Mouse (Mus musculus): ENCODE results near the gene Larp4.

Larp4 gene

DNA sequence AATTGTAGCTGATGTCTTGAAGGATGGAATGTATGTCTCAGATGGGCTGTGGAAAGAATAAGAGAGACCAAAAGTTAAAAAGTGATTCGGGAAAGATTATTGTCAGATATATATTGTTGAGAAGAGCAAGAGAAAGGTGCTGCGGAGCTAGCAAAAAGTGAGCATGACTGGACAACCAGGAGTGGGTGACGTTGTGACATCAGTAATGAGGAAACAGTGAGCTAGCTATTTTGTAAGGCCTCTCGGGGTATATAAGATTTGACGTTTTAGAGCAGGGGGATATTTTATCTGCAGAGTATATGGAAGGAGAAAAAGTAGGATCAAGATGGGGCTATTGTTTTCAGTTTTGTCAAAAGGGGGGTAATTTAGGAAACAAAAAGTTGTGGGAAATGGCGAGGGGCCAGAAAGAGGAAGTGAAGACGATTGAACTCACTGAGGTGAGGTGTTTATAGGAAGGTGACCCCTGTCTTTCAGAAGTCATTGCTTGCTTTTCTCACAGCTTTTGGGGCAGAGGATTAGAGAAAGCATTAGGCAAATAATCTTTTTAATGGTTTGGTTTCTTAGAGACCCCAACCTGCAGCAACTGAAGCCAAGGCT, 34.9 kb downstream of the Larp4 start:
- no peak for DNase-seq (ENCODE audit: low read depth, low spot score)

DNA sequence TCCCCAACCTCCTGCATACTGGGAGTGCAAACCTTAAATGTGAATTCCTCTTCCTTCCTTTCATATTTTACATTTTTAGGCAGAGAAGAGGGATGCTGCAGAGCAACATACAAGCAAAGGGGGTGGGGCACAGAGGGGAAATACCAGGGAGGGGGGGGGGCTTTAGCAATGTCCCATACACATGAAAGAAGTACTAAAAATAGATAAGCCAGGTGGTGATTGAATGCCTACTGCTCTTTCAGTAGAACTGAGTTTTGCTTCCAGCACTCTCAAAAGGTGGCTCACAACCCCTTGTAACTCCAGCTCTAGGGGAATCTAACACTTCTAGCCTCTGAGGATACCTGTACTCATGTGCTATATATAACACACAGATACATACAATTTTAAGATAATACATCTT, 36.3 kb downstream of the Larp4 start:
- DNase-seq (ENCODE audit: low read depth, low spot score): no peak

DNA sequence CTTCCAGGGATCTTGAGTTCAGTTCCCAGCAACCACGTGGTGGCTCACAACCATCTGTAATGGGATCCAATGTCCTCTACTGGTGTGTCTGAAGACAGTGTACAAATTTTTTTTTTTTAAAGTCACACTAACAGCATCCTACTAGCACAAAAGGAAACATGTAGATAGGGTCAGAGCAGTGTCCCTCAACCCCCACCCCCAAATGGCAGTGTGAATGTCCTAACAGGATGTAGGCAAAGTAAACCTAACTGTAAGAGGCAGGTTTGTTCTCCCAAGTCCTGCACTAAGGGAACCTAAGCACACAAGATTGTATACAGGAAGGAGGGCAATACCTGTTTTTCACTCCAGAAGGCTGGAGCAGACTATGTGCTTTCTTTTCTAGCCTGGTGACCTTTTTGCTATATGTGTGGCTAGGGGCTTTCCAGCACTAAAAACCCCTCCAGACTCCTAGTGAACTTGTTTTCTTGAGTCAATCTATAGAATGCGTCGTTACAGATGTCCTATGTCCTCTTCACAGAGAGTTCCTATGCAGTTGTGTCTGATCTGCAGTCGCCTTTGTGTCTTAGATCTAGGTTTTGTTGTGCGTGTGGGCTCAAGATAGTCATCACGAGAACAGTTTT, 48.5 kb downstream of the Larp4 start:
- DNase-seq (ENCODE audit: low read depth, low spot score): peak; percentile 54

DNA sequence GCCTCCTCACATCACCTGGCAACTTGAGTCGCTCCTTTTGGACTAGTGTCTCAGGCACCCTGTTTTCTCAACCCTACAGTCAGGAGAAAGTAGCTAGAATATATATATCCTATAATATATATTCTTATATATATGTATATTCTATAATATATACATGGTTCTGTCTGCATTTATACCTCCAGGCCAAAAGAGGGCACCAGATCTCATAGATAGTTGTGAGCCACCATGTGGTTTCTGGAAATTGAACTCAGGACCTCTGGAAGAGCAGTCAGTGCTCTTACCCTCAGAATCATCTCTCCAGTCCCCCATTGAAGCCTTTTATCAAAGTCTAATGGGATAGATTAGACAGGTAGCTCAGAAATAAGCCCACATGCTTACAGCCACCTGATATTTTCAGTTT, 51.3 kb downstream of the Larp4 start:
- no peak for DNase-seq (ENCODE audit: low read depth, low spot score)

DNA sequence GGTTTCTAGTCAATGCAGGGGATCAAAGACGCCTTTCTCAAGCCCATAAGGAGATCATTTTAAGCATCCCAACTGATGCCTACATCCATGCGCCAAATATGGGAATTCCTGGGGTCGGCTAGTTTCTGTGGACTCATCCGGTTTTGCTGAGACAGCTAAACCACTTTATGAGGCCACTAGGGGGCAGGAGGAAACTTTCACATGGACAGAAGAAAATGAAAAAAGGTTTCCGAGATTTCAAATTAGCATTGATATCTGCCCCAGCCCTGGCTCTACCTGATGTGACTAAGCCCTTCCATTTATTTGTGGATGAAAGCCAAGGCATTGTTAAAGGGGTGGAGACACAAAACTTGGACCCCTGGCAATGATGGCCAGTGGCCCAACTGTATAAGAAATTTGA, 53.1 kb downstream of the Larp4 start:
- DNase-seq (ENCODE audit: low read depth, low spot score): peak; percentile 72

DNA sequence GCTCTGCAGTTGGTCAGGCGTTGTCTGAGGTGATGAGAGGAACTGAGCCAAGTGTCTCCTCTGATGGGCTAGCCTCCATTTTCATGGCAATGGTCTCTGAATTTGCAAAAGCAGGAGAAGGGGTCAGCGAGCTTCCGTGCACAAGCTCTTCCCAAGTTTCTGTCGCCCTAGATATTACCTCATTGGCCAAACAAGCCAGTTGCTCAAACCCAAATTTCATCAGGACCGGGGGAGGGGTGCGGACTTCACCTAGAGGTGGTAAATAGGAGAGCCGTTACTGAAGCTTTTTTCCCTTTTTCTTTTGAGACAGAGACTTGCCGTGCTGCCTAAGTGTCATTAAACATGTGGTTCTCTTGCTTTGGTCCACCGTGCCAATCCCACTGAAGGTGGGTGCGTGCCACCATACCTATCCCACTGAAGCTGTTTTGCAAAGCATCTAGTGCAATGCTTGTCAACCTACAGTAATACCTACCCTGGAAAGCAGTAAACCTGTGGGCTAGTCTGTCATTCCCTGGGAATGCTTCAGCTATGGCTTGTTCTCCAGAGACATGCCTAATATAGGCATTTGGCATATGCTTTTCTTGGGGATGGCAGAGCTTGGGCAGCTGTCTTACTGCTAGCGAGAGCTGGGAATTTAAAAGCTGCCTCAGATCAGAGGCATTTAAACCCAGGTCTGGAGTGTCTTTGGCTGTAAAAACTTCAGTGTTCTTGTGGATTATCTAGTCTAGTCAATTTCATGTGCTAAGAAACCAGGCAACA, 55.4 kb downstream of the Larp4 start:
- no peak for DNase-seq (ENCODE audit: low read depth, low spot score)

DNA sequence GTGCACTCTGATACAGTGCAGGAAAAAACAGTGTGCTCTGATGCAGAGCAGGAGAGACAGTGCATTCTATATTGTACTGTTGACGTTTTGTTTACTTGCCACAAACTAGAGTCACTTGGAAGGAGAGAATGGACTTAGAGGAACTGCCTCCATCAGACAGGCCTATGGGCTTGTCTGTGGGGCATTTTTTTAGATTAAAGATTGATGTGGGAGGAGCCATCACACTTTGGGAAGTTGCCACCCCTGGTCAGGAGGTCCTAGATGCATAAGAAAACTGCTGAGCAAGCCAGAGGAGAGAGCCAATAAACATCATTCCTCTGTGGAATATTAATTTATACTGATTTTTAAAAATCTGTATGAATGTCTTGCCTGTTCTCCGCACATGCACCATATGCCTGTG, 58.3 kb downstream of the Larp4 start:
- DNase-seq (ENCODE audit: low read depth, low spot score): no peak

DNA sequence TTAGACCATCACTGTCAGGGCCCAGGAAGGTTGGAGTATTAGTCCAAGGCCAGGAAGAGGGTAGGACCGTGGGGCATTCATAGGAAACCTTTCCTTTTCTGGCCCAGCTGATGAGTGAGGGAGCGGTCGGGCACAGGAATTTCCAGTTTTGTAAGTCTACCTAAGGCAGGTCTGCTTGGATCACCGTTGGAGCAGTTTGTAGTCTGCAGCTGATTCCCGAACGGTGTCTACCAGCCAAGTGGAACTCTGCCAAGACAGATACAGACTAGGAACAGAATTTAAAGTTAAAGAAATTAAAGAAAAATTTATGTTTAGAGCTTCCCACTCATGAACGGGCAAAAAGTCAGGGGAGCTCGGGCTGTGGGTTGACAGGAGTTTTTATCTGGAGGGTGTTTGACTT, 59.6 kb downstream of the Larp4 start:
- DNase-seq (ENCODE audit: low read depth, low spot score): no peak

DNA sequence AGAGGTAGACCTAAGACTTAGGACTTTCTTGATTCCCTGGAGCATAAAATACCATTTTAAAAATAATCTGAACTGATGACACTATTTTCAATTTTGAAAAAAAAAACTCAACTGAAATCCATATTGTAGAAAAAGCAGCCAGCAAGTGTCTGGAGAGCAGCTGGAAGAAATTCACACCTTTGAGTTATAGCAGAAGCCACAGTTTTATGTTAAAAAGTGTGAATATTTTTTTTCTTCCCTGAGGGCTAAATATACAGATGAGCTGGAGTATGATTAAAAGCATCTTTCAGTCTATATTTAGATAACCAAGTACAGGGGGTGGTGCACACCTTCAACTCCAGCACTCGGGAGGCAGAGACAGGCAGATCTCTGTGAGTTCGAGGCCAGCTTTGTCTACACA, 60.0 kb downstream of the Larp4 start:
- DNase-seq (ENCODE audit: low read depth, low spot score): no peak

DNA sequence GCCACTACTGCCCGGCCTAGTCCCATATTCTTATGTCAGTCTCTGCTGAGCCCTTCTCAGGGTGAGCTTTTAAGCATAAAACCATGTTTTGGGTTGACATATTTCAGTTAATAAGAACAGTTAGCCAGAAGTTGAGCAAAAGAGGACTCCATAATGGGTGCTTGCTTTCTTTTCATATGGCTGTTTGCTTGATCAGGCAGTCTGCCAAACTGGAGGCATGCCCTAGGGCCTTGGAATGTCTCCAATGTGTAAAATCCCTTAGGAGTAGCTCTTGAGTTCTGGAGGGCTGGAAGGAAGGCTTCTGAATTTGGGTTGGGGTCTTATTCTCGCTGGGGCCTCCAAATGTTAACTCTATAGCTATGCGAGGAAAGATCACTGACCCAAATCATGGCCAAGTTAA, 62.7 kb downstream of the Larp4 start:
- DNase-seq (ENCODE audit: low read depth, low spot score): no peak

DNA sequence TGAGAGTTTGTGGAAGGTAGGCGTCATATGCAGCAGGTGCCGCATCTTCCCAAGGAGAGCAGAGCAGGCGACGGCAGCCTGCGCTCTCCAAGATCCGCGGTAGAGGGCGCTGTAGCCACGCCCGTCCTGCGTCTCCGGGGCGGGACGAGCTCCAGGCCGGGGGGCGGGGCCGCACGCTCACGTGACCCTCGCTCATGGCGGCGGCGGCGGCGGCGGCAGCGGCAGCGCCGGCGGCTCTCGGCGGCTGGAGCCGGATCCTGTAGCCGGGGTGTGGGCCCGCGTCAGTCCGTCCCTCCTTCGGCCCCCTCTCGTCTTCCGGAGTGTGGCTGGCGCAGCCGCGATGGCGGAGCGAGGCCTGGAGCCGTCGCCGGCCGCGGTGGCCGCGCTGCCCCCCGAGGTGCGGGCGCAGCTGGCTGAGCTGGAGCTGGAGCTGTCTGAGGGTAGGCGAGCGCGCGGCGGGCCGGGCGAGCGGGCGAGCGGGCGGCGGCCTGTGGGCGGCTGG, 68.7 kb downstream of the Larp4 start, which contains the start of gene Dip2b:
TSS of gene Dip2b (plus strand) at position 195 of the 502 bp plus-strand sequence.
- peak; percentile 99 for DNase-seq (ENCODE audit: low read depth, low spot score)

DNA sequence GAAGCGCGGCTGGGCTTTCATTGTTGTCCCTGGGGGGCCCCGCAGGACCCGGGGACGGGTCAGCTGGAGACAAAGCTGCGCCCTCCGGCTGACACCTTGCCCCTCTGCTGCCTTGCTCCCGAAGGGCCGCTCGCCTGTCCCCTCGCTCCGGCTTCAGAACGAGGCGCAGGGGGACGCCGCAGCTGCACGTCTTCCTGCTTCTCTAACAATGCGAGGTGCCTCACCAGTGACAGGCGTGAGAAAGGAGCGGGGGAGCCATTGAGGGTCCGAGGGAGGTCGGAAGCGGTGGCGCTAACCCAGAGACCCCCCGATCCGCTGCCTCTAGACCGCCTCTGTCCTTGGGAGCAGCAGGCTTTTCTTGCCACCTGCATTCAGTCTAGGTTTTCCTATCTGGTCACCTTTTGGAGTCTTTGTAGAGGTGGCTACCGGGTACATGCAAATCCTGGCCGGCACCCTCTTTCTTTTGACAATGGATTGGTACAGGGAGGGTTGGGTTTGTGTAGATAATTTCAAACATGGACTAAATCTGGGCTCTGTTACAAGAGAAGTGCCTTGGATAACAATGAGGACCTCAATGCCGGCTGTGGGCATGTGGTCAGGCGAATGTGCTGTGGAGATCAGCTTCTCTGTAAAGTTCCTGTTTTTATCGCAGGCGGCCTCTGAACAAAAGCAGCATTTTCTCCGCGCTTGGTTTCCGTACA, 69.3 kb downstream of the Larp4 start:
- peak; percentile 68 for DNase-seq (ENCODE audit: low read depth, low spot score)

DNA sequence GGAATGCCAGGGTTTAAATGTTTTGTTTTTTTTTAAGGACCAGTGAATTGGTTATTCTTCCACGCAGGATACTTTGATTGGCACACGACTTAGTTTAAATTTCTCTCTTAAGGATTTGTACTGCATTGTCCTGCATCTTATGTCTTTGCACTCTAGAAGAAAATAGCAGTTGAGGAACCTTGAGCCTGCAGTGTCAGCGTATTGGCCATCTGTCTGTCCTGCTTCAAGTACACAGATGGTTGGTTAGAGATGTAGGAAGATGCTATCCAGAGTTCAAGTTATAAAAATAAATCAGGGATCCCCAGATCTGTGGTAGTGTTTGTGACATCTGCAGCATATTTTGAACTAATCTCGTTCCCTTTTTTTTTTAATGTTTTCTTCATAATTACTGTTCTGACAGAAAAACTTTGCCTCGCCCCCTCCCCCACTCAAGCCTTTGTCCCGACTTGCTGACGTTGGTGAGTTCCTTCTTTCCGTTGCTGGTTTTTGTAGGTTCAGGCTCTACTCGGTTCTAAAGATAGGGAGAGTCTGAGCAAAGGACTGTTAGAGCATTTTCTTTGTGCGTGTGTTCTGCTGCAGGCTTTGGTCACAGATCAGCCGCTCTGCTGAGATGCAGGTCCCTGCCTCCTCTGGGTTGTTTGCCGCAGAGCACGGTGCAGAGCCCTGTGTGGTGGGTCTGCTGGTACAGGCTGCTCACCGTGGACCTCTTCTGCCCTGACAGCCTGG, 70.8 kb downstream of the Larp4 start:
- peak; percentile 54 for DNase-seq (ENCODE audit: low read depth, low spot score)

DNA sequence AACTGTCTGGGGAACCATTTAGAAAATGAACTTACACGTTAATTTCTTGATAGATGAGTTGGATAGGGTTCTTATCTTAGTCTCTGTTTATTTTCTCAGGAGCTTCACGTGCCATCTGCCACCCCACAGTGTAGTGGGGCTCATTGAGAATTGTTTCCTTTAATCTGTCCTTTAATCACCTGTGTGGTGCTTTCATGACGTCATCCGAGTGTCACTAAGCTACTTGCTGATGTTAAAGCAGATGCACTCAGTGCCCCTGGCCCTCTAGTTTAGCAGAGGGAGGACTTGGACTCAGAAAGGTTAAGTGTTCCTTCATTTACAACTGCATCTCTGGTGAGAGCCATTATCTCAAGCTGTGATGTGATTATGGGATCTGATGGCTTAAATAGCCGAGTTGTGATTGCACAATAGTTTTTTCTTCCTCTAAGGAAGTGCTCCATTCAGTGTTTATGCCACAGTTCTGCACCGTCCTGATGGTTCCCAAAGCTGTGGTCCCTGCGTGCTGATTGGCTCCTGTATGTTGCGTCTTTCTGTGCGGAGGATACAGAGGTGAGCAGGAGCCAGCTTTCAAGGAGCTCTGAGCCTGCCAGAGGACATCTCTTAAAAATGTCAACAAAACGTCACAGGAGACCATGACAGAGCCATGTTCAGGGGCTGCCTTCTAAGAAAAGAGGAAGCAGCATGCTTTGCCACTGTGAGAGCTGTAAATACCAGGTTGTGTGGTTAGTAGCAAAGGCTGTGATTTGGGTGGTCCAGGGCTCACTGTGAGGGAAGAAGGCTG, 71.6 kb downstream of the Larp4 start:
- DNase-seq (ENCODE audit: low read depth, low spot score): peak; percentile 80

DNA sequence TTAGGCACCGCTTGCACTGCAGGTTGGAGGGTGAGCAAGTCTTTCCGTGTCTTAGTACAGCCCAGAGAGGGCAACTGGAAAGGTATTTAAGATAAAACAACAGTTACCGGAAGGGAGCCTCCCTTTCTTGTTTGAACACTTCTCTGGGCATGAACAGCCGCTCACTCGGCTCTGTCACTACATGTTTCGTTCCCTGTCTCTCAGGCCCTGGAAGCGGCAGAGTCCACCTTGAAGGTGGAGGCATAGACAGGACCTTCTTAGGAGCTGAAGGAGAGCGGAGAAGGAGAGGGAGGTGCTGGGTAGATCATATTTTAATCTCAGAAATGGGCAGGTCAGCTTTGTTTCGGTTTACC, 72.2 kb downstream of the Larp4 start:
- DNase-seq (ENCODE audit: low read depth, low spot score): no peak

DNA sequence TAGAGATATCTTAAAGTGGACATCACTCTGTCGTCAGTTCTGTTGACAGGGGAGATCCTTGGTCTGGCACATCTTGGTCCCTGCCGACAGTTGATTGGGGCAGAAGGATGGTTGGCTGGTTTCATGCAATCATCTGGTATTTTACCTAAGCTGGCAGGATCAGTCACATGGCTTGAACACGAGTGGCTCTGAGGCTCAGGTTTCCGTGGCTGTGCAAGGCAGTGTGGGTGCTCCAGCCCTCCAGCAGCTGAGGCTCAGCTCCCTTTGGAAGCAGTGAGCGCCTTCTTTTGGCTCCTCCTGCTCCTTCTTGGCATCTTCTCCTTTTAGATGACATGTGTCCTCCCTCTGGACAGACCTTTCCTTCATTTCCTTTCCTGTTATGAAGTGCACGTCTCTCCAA, 75.7 kb downstream of the Larp4 start:
- DNase-seq (ENCODE audit: low read depth, low spot score): no peak

DNA sequence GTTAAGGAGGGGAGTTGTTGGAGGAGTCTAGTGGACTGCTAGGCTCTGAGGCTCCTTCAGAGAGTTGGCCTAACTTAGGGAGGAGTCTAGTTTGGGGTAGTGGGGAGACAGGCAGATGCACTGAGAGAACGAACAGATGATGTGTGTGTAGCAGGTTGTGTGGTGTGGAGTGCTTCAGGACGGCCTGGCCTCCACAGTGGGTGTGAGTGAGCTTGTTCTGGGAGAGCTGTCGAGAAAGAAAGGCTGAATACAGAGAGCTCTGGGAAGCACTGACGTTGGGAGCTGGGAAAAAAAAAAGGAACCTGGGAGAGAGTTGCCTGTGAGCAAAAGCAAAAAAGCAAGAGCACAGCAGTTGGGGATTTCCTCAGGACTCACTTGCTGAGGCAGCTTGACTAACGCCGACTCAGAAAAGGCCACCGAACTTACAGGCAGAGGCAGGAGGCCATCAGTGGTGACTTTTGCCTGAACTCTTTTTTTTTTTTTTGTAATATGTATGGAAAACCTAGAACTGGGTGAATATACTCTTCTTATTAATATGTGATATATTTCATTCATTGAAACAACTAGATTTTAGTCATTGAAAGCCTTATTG, 79.7 kb downstream of the Larp4 start:
- no peak for DNase-seq (ENCODE audit: low read depth, low spot score)

DNA sequence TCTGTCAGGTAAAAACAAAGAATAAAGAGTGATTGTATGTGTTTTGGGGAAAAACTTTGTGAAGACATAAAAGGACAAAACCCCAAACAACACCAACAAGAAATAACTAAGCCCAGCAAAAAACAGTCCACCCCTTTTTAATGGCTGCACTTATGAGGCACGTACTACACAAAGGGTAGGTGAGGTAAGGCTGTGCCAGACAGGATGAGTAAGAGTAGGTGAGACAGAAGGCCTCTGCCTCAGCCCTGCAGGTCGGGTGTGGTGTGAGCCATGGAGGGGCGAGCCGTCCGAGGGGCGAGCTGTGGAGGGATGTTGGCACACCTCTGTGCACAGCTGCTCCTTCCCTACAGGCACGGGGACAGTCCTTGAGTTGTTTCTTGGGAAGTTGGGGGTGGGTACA, 81.1 kb downstream of the Larp4 start:
- peak; percentile 36 for DNase-seq (ENCODE audit: low read depth, low spot score)

DNA sequence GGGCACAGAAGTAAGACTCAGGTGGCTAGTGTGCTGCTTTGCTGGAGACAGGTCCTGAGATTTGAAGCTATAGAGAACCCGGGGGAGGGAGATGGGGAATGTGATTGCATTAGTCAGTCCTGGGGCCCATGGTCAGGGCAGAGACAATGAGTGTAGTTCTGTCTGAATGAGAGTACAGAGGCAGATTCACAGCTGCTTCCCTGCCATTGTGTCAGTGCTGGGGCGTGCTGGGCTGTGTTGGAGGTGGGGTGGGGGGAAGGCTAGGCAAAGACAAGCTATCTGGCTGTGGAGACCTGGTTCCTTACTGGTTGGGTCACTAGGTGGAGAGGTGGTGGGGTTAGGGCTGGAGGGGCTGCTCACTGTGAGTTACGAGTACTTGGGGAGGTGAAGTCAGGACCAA, 82.9 kb downstream of the Larp4 start:
- DNase-seq (ENCODE audit: low read depth, low spot score): no peak

DNA sequence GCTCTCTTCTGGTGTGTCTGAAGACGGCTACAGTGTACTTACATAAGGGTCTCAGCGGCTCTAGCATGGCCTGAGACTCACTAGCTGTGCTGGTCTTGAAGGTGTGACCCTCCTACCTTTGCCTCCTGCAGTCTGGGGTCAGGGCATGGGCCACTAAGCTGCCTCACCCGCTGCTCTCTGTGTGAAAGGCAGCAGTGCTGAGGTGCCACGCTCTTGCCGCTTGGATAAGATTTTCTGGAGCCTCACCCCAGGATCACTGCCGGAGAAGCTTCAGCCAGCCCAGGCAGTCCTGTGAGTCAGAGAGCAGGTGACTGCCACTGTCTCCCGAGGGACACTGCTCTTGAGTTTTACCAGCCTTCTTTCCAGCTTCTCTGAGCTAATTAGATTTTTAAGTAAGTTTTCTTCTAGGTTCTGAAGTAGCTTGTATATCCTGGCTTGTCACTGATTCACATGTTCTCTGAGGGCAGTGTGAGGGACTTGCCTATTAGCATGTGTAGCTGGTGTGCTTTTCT, 86.6 kb downstream of the Larp4 start:
- no peak for DNase-seq (ENCODE audit: low read depth, low spot score)
